Mouse (Mus musculus): ENCODE data around the gene Cers3. TPM values are rescaled to one million over a fixed set of nuclear protein-coding genes. Genes with fewer than 3 reads are reported as not detected.

Cers3 gene
- total and polyA plus RNA-seq, 2 experiments from 2014 or later: 0.77 to 0.81 TPM

GRCm38 (mm10) chr7:66847299-66847698 lies 104.0 kb downstream of the Cers3 start:
- Histone ChIP-seq H3K9me3 (ENCODE audit: low read length) (no peaks in the 10 kb centered on the region), H3K4me2 (ENCODE audit: low read depth) (no peak overlapping the region), H3K4me1 (ENCODE audit: insufficient read depth) (no peaks in the 10 kb centered on the region), H3K4me3 (ENCODE audit: low read depth, low read length) (no peak overlapping the region), H3K27ac (ENCODE audit: low read depth, low read length) (no peak overlapping the region), H3K27me3 (ENCODE audit: insufficient read depth, low read length) (no peaks in the 10 kb centered on the region), H3K9ac (no peak overlapping the region), H3K36me3 (ENCODE audit: insufficient read depth) (no peaks in the 10 kb centered on the region)
- WGBS: 90% methylated on average over 9 of the region's 9 CpGs
- DNase-seq (no peak), ATAC-seq (no peak)
- TF ChIP-seq CTCF (IDR thresholded peaks at IDR 0.05; ENCODE audit: low read depth): no peak

DNA sequence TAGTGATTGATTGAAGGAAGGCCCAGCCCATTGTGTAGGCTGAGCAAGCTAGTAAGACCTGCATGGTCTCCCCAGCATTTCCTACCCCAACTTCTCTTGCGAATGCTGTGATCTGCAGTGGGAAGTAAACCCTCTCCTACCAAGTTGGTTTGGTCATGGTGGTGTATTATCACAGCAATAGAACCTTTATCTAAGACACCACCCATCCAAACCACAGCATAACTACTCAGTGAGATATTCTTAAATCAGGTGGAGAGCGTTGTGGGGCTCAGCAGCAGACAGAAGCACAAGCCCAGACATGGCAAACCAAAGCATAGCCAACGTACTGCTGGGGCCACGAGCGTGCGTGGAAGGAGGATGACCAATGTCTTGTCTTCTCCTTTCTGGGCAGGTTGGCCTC lies 106.0 kb downstream of the Cers3 start:
- TF ChIP-seq CTCF (IDR thresholded peaks at IDR 0.05; ENCODE audit: low read depth): no peak
- no peaks in the 10 kb centered on the region for H3K36me3 ChIP-seq (ENCODE audit: insufficient read depth)
- no peak overlapping the region for H3K9ac ChIP-seq
- no peak overlapping the region for H3K4me2 ChIP-seq (ENCODE audit: low read depth)
- no peak overlapping the region for H3K4me3 ChIP-seq (ENCODE audit: low read depth, low read length)
- no peaks in the 10 kb centered on the region for H3K9me3 ChIP-seq (ENCODE audit: low read length)
- H3K4me1 ChIP-seq (ENCODE audit: insufficient read depth): no peaks in the 10 kb centered on the region
- H3K27ac ChIP-seq (ENCODE audit: low read depth, low read length): no peak overlapping the region
- H3K27me3 ChIP-seq (ENCODE audit: insufficient read depth, low read length): no peaks in the 10 kb centered on the region
- no peak for DNase-seq
- no peak for ATAC-seq
- WGBS: 92% methylated on average over 6 of the region's 6 CpGs

DNA sequence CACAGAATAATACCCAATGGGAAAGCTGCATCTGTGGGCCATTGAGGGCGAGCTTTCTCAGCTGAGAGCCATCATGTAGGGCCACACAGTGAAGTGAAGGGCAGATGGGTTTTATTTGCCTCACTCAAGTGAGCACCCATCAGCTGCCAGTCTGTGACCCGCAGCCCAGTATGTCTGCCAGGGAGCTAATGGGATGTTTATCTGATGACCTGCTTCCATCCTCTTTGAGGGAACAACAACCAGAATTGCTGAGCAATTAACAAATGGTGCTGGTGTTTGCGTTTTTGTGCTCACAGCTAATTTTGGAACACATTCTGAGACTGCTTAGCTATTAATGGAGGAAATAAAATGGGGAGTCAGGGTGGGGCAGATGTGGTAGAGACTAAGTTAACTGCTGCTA lies 108.9 kb downstream of the Cers3 start:
- Histone ChIP-seq H3K4me2 (ENCODE audit: low read depth) (no peak overlapping the region), H3K36me3 (ENCODE audit: insufficient read depth) (no peaks in the 10 kb centered on the region), H3K27me3 (ENCODE audit: insufficient read depth, low read length) (no peaks in the 10 kb centered on the region), H3K27ac (ENCODE audit: low read depth, low read length) (no peak overlapping the region), H3K9me3 (ENCODE audit: low read length) (no peaks in the 10 kb centered on the region), H3K4me1 (ENCODE audit: insufficient read depth) (no peaks in the 10 kb centered on the region), H3K4me3 (ENCODE audit: low read depth, low read length) (no peak overlapping the region), H3K9ac (no peak overlapping the region)
- DNase-seq (no peak), ATAC-seq (peak; percentile 23; the same call in 1 of the 2 replicates)
- TF ChIP-seq CTCF (IDR thresholded peaks at IDR 0.05; ENCODE audit: low read depth): no peak
- 44% methylated on average over 3 of the region's 3 CpGs for WGBS

GRCm38 (mm10) chr7:66857610-66858009 lies 114.3 kb downstream of the Cers3 start:
- Histone ChIP-seq H3K4me3 (ENCODE audit: low read depth, low read length) (no peak overlapping the region), H3K4me1 (ENCODE audit: insufficient read depth) (no peaks in the 10 kb centered on the region), H3K27ac (ENCODE audit: low read depth, low read length) (no peak overlapping the region), H3K36me3 (ENCODE audit: insufficient read depth) (no peaks in the 10 kb centered on the region), H3K9me3 (ENCODE audit: low read length) (no peaks in the 10 kb centered on the region), H3K27me3 (ENCODE audit: insufficient read depth, low read length) (no peaks in the 10 kb centered on the region), H3K9ac (no peak overlapping the region), H3K4me2 (ENCODE audit: low read depth) (no peak overlapping the region)
- WGBS: 17% methylated on average over 1 of the region's 1 CpGs
- no peak for TF ChIP-seq CTCF (IDR thresholded peaks at IDR 0.05; ENCODE audit: low read depth)
- DNase-seq (peak; percentile 28), ATAC-seq (peak; percentile 20; the same call in 1 of the 2 replicates)

GRCm38 (mm10) chr7:66858247-66859075 lies 115.2 kb downstream of the Cers3 start:
- ATAC-seq: no peak
- Histone ChIP-seq H3K27ac (ENCODE audit: low read depth, low read length) (no peak overlapping the region), H3K9ac (no peak overlapping the region), H3K36me3 (ENCODE audit: insufficient read depth) (no peaks in the 10 kb centered on the region), H3K27me3 (ENCODE audit: insufficient read depth, low read length) (no peaks in the 10 kb centered on the region), H3K9me3 (ENCODE audit: low read length) (no peaks in the 10 kb centered on the region), H3K4me1 (ENCODE audit: insufficient read depth) (no peaks in the 10 kb centered on the region), H3K4me2 (ENCODE audit: low read depth) (no peak overlapping the region), H3K4me3 (ENCODE audit: low read depth, low read length) (no peak overlapping the region)
- TF ChIP-seq CTCF (IDR thresholded peaks at IDR 0.05; ENCODE audit: low read depth): no peak
- WGBS: 58% methylated on average over 12 of the region's 12 CpGs
- no peak for DNase-seq

DNA sequence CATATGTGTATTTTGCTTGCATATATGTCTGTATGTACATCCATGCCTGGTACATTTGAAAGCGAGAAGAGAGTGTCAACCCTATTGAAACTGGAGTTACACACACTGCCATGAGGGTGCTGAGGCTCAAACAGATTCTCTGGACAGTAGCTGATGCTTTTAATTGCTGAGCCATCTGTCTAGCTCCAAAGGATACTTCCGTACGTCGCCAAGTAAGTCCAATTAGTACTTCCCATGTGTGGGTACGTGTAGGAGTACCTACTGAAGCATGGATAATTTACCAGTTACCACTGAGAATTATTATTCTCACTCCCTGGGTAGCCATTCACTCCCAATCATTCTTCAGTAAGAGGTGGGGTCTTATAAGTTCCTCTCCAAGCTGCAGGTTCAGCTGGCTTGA lies 115.9 kb downstream of the Cers3 start:
- DNase-seq (no peak), ATAC-seq (no peak; the same call in 1 of the 2 replicates)
- no peak overlapping the region for H3K4me3 ChIP-seq (ENCODE audit: low read depth, low read length)
- 39% methylated on average over 5 of the region's 5 CpGs for WGBS
- H3K9me3 ChIP-seq (ENCODE audit: low read length): no peaks in the 10 kb centered on the region
- H3K9ac ChIP-seq: no peak overlapping the region
- H3K4me2 ChIP-seq (ENCODE audit: low read depth): no peak overlapping the region
- H3K36me3 ChIP-seq (ENCODE audit: insufficient read depth): no peaks in the 10 kb centered on the region
- TF ChIP-seq CTCF (IDR thresholded peaks at IDR 0.05; ENCODE audit: low read depth): no peak
- no peaks in the 10 kb centered on the region for H3K4me1 ChIP-seq (ENCODE audit: insufficient read depth)
- H3K27ac ChIP-seq (ENCODE audit: low read depth, low read length): no peak overlapping the region
- H3K27me3 ChIP-seq (ENCODE audit: insufficient read depth, low read length): no peaks in the 10 kb centered on the region

- no peaks in the 10 kb centered on the region for H3K36me3 ChIP-seq (ENCODE audit: insufficient read depth)
- H3K27me3 ChIP-seq (ENCODE audit: insufficient read depth, low read length): no peaks in the 10 kb centered on the region
- H3K27ac ChIP-seq (ENCODE audit: low read depth, low read length): peak overlapping the region; percentile 62; the same call in 1 of the 2 replicates
- DNase-seq (no peak), ATAC-seq (no peak)
- H3K9ac ChIP-seq: no peak overlapping the region
- peak; percentile 11; the same call in 1 of the 2 replicates for TF ChIP-seq CTCF (IDR thresholded peaks at IDR 0.05; ENCODE audit: low read depth)
- H3K4me2 ChIP-seq (ENCODE audit: low read depth): no peak overlapping the region
- no peak overlapping the region for H3K4me3 ChIP-seq (ENCODE audit: low read depth, low read length)
- H3K4me1 ChIP-seq (ENCODE audit: insufficient read depth): peaks cover 7% of the 10 kb centered on the region; the same call in 1 of the 2 replicates
- 67% methylated on average over 19 of the region's 19 CpGs for WGBS
- H3K9me3 ChIP-seq (ENCODE audit: low read length): no peaks in the 10 kb centered on the region
Measured at GRCm38 (mm10) chr7:66866944-66867718, 123.8 kb downstream of the Cers3 start.
